Mouse (Mus musculus) heart, postnatal 10 days (tissue): ENCODE measurements at regions not wholly inside any gene's neighbourhood (a gene's known extent, or its start where the extent isn't known, plus 50 kb on each side); places are given as distances from the start of the nearest gene placed in this dataset.
A peak's percentile ranks its signal among the peaks of the same experiment; 100 is the strongest.

Source experiments
- DNase-seq, 2 experiments: peaks; one replicate each; pipeline ENCODE4 v3.0.0; 2021
- intact Hi-C: fragments of 180-260 bp; cut with DNase I; formaldehyde crosslinking; loops from one replicate; pipeline ENCODE4 v1.15.1; 2025

GRCm38 (mm10) chr16:63287655-63288054 lies 433.5 kb downstream of the Pros1 start:
- DNase-seq, result no peak

GRCm38 (mm10) chr16:63311676-63312075 lies 457.6 kb downstream of the Pros1 start:
- intact Hi-C loops, result no loop called here
- DNase-seq, result no peak

More at GRCm38 (mm10) chr16:63287655-63288054, 433.5 kb downstream of the Pros1 start:
- intact Hi-C loops, result no loop called here

- intact Hi-C loops, result no loop called here
- no peak for DNase-seq
These were observed 459.4 kb downstream of the Pros1 start for GRCm38 (mm10) chr16:63313544-63313943.

- DNase-seq, result peak; percentile 5 to 11
These were observed 465.5 kb downstream of the Pros1 start for GRCm38 (mm10) chr16:63319602-63320001.

GRCm38 (mm10) chr16:63351511-63352125 lies 497.5 kb downstream of the Pros1 start:
- DNase-seq, result no peak
- intact Hi-C loops, result no loop called here

More at GRCm38 (mm10) chr16:63319602-63320001, 465.5 kb downstream of the Pros1 start:
- intact Hi-C loops, result no loop called here

GRCm38 (mm10) chr16:63369868-63370267 lies 494.1 kb downstream of the Epha3 start:
- intact Hi-C loops, result no loop called here
- DNase-seq, result no peak

- intact Hi-C loops, result no loop called here
- no peak for DNase-seq
These were observed 492.7 kb downstream of the Epha3 start for GRCm38 (mm10) chr16:63371275-63371674.

GRCm38 (mm10) chr16:63404976-63405375 lies 459.0 kb downstream of the Epha3 start:
- no peak for DNase-seq
- intact Hi-C loops, result no loop called here

- intact Hi-C loops, result no loop called here
- DNase-seq, result no peak
These were observed 451.3 kb downstream of the Epha3 start for GRCm38 (mm10) chr16:63412656-63413055.

GRCm38 (mm10) chr16:63452301-63452700 lies 411.7 kb downstream of the Epha3 start:
- intact Hi-C loops, result no loop called here

GRCm38 (mm10) chr16:63466615-63467014 lies 397.4 kb downstream of the Epha3 start:
- DNase-seq, result no peak
- intact Hi-C loops, result no loop called here

More at GRCm38 (mm10) chr16:63452301-63452700, 411.7 kb downstream of the Epha3 start:
- DNase-seq, result no peak

GRCm38 (mm10) chr16:63468851-63469250 lies 395.1 kb downstream of the Epha3 start:
- intact Hi-C loops, result no loop called here
- DNase-seq, result no peak
